Comparison of ENCODE assay signal across 22 mouse cellular contexts in genomic region chr11:79922157-79922556, GRCm38 (mm10). TPM values are rescaled to one million over a fixed set of nuclear protein-coding genes. Genes with fewer than 3 reads are reported as not detected.
DNase-seq lines count a peak whose midpoint lies in the region; ATAC-seq and TF ChIP-seq lines count a peak whose summit lies in the region.
"Had no signal": no experiment of that assay in that cellular context is flagged by ENCODE, and none has a peak within 500 bp of the region (broad histone marks: within the 10 kb centered on the region; RNA-seq: fewer than 3 reads in every experiment).

No protein-coding gene starts in this region.

- H3K4me2 ChIP-seq in liver, postnatal 0 days (ENCODE audit: low read depth, low read length), result no peak overlapping the region
- no peak overlapping the region for H3K4me2 ChIP-seq in liver, embryonic 11.5 days
- H3K4me2 ChIP-seq: hindbrain, embryonic 14.5 days had no signal

- no peak for TF ChIP-seq RAD21 in MEL (IDR thresholded peaks at IDR 0.05; ENCODE audit: low read depth, low read length)

- H3K36me3 ChIP-seq in liver, postnatal 0 days (replicated peaks; ENCODE audit: insufficient read depth, low read length), result no peaks in the 10 kb centered on the region
- no peaks in the 10 kb centered on the region for H3K36me3 ChIP-seq in liver, embryonic 11.5 days (ENCODE audit: control insufficient read depth, insufficient read depth, low read length)
- no peaks in the 10 kb centered on the region for H3K36me3 ChIP-seq in MEL (ENCODE audit: control insufficient read depth in 1 of 2, insufficient read depth in 2 of 2, low read length in 2 of 2)
- H3K36me3 ChIP-seq: embryonic facial prominence, embryonic 10.5 days; forebrain, embryonic 10.5 days; heart, embryonic 10.5 days had no signal

- peak; percentile 22 for DNase-seq in liver, postnatal 0 days
- no peak for DNase-seq in liver, embryonic 11.5 days (ENCODE audit: low spot score)
- DNase-seq in MEL (ENCODE audit: low read depth, low spot score), result peak; percentile 34
- DNase-seq in heart, postnatal 14 days, result no peak
- DNase-seq: adrenal gland, postnatal 25 days; B cell, adult 2 months; cerebellum, adult 18-20 months; cerebellum, adult 9-11 months; cerebellum, postnatal 36 days; gastrocnemius, postnatal 36 days; heart, adult 18-20 months; heart, postnatal 10 days; kidney, adult 2 months had no signal

- no peak for TF ChIP-seq POLR2A in MEL (IDR thresholded peaks at IDR 0.05; ENCODE audit: control insufficient read depth in 1 of 2, insufficient read depth in 1 of 2, low read depth in 1 of 2, low read length in 2 of 2, poor library complexity in 1 of 2)

- no peak for TF ChIP-seq EP300 in liver, postnatal 0 days (IDR thresholded peaks at IDR 0.05; ENCODE audit: low read depth)
- TF ChIP-seq EP300 in MEL (IDR thresholded peaks at IDR 0.05; ENCODE audit: low read depth in 1 of 2, low read length in 2 of 2), result no peak

- no peak for ATAC-seq in liver, postnatal 0 days
- no peak for ATAC-seq in liver, embryonic 11.5 days (replicated peaks; ENCODE audit: low FRiP score)
- peak; percentile 63 for ATAC-seq in granulocyte monocyte progenitor cell, adult 5-6 weeks (replicated peaks; ENCODE audit: poor library complexity, severe bottlenecking)
- ATAC-seq in inflammation-experienced regulatory T-cells, adult 6 months, result no peak
- no peak for ATAC-seq in erythroid progenitor cell, adult 5-6 weeks (replicated peaks; ENCODE audit: low FRiP score, poor library complexity, severe bottlenecking)
- ATAC-seq: forebrain, embryonic 16.5 days; intestine, embryonic 16.5 days had no signal

- no peaks in the 10 kb centered on the region for H3K79me2 ChIP-seq in MEL (ENCODE audit: control insufficient read depth, insufficient read depth, low read length, poor library complexity)

- whole genome bisulfite sequencing in liver, postnatal 0 days (ENCODE audit: insufficient replicate concordance), result 42% methylated on average over 3 of the region's 3 CpGs
- 60% methylated on average over 3 of the region's 3 CpGs for WGBS in liver, embryonic 11.5 days

- H3K27me3 ChIP-seq in liver, postnatal 0 days (ENCODE audit: insufficient read depth, low read length), result no peaks in the 10 kb centered on the region
- H3K27me3 ChIP-seq in liver, embryonic 11.5 days (replicated peaks; ENCODE audit: control insufficient read depth, insufficient read depth, low read length), result no peaks in the 10 kb centered on the region
- H3K27me3 ChIP-seq in MEL (ENCODE audit: control insufficient read depth in 1 of 2, insufficient read depth in 2 of 2, low read length in 2 of 2), result no peaks in the 10 kb centered on the region

- TF ChIP-seq CTCF in liver, postnatal 0 days (IDR thresholded peaks at IDR 0.05; ENCODE audit: low read depth), result peak; percentile 5; the same call in 1 of the 2 replicates
- no peak for TF ChIP-seq CTCF in MEL (IDR thresholded peaks at IDR 0.05 in 2 of 3, conservative IDR thresholded peaks at IDR 0.05 in 1 of 3; ENCODE audit: control insufficient read depth in 1 of 3, insufficient read depth in 1 of 3, low read depth in 2 of 3, low read length in 3 of 3, poor library complexity in 1 of 3, severe bottlenecking in 1 of 3)

- no peak overlapping the region for H3K9ac ChIP-seq in liver, postnatal 0 days (replicated peaks)
- H3K9ac ChIP-seq in liver, embryonic 11.5 days (ENCODE audit: low read depth, low read length), result no peak overlapping the region
- no peak overlapping the region for H3K9ac ChIP-seq in MEL (ENCODE audit: control insufficient read depth, low read depth, low read length, poor library complexity, severe bottlenecking)
- H3K9ac ChIP-seq: hindbrain, embryonic 14.5 days had no signal

- intact Hi-C loops in heart, postnatal 14 days (cut with DNase I), result loop anchor here (5.0 kb wide), 2 partner anchors 130 to 340 kb away; no protein-coding TSS in a partner anchor

- no peak overlapping the region for H3K4me3 ChIP-seq in liver, postnatal 0 days (ENCODE audit: low read depth, low read length)
- H3K4me3 ChIP-seq in liver, embryonic 11.5 days (ENCODE audit: low read depth, low read length), result no peak overlapping the region
- no peak overlapping the region for H3K4me3 ChIP-seq in MEL (ENCODE audit: control insufficient read depth in 1 of 2, insufficient read depth in 1 of 2, low read depth in 2 of 2, low read length in 2 of 2)
- H3K4me3 ChIP-seq: embryonic facial prominence, embryonic 10.5 days; forebrain, embryonic 10.5 days; heart, embryonic 10.5 days had no signal

- no peaks in the 10 kb centered on the region for H3K9me3 ChIP-seq in liver, postnatal 0 days (ENCODE audit: low read length)
- no peaks in the 10 kb centered on the region for H3K9me3 ChIP-seq in liver, embryonic 11.5 days (ENCODE audit: control insufficient read depth, low read length)
- no peaks in the 10 kb centered on the region for H3K9me3 ChIP-seq in MEL (replicated peaks; ENCODE audit: insufficient read depth, low read length)
- H3K9me3 ChIP-seq: embryonic facial prominence, embryonic 10.5 days; forebrain, embryonic 10.5 days; heart, embryonic 10.5 days had no signal

- H3K4me1 ChIP-seq in liver, postnatal 0 days (ENCODE audit: insufficient read depth), result no peaks in the 10 kb centered on the region
- no peaks in the 10 kb centered on the region; the same call in 1 of the 2 replicates for H3K4me1 ChIP-seq in liver, embryonic 11.5 days (replicated peaks; ENCODE audit: control insufficient read depth, insufficient read depth, low read length)
- no peaks in the 10 kb centered on the region for H3K4me1 ChIP-seq in MEL (ENCODE audit: control insufficient read depth in 1 of 2, insufficient read depth in 2 of 2, low read length in 2 of 2)

- no peak overlapping the region for H3K27ac ChIP-seq in liver, postnatal 0 days (ENCODE audit: low read depth)
- no peak overlapping the region for H3K27ac ChIP-seq in liver, embryonic 11.5 days (ENCODE audit: low read depth, low read length)
- H3K27ac ChIP-seq in MEL (ENCODE audit: control insufficient read depth, low read depth, low read length), result no peak overlapping the region
- H3K27ac ChIP-seq: embryonic facial prominence, embryonic 10.5 days; forebrain, embryonic 10.5 days; heart, embryonic 10.5 days; hindbrain, embryonic 14.5 days had no signal

TF ChIP-seq in MEL, 35 proteins besides CTCF, POLR2A, EP300 and RAD21:
- no peak for TF ChIP-seq ZC3H11A (IDR thresholded peaks at IDR 0.05; ENCODE audit: low read depth, low read length)
- TF ChIP-seq ZNF384 (IDR thresholded peaks at IDR 0.05; ENCODE audit: low read depth, low read length), result no peak
- TF ChIP-seq USF2 (IDR thresholded peaks at IDR 0.05; ENCODE audit: borderline replicate concordance in 1 of 2, insufficient read depth in 1 of 2, low read depth in 1 of 2, low read length in 2 of 2), result no peak
- no peak for TF ChIP-seq MAX (IDR thresholded peaks at IDR 0.05; ENCODE audit: low read length)
- no peak for TF ChIP-seq CHD1 (IDR thresholded peaks at IDR 0.05; ENCODE audit: low read depth, low read length)
- no peak for TF ChIP-seq MAZ (IDR thresholded peaks at IDR 0.05; ENCODE audit: low read depth, low read length)
- no peak for TF ChIP-seq ZMIZ1 (IDR thresholded peaks at IDR 0.05; ENCODE audit: low read depth, low read length)
- TF ChIP-seq TBP (IDR thresholded peaks at IDR 0.05; ENCODE audit: low read depth, low read length), result no peak
- no peak for TF ChIP-seq JUND (IDR thresholded peaks at IDR 0.05; ENCODE audit: low read depth, low read length)
- no peak for TF ChIP-seq MAFK (IDR thresholded peaks at IDR 0.05; ENCODE audit: borderline replicate concordance, low read depth, low read length)
- no peak for TF ChIP-seq TCF12 (IDR thresholded peaks at IDR 0.05; ENCODE audit: low read depth, low read length)
- no peak for TF ChIP-seq SIN3A (IDR thresholded peaks at IDR 0.05; ENCODE audit: low read length)
- TF ChIP-seq GATA1 (IDR thresholded peaks at IDR 0.05; ENCODE audit: low read depth, low read length), result no peak
TF ChIP-seq in MEL: peak in this region for 0.

RNA-seq across cellular contexts. Expression of gene Utp6, which starts 40.0 kb away (rescaled TPM):
- polyA plus RNA-seq in liver, postnatal 0 days (2015; fragmentation: Nextera tagmentation; extraction: Ambion mirVana), result 15.1 and 15.9 TPM in 2 replicates
- 75.6 and 77.5 TPM in 2 replicates for polyA plus RNA-seq in liver, embryonic 11.5 days (2014; fragmentation: Nextera tagmentation; extraction: Ambion mirVana)
- total RNA-seq in MEL (2012; rRNA removed), result 93.8 and 97.9 TPM in 2 replicates
- polyA plus RNA-seq in MEL (2012; ENCODE audit: insufficient read depth in 1 of 2, insufficient read length in 2 of 2, low read depth in 1 of 2, low replicate concordance in 2 of 2, missing spikeins in 1 of 2), result 10 to 100 TPM in 1 of 2 experiments, not detected in 1; 88.6 TPM
- 45.4 and 52.5 TPM in 2 replicates for total RNA-seq in granulocyte monocyte progenitor cell, adult 5-6 weeks (2014; fragmentation: Nextera tagmentation)
- total RNA-seq in granulocyte monocyte progenitor cell, adult 5-6 weeks (2017), result 102 and 105 TPM in 2 replicates
- polyA plus RNA-seq in inflammation-experienced regulatory T-cells, adult 6 months (2017; shearing (Covaris generic)), result 10 to 100 TPM; 38.7 to 52.0 (median 40.7) TPM
- 8.3 and 20.5 TPM in 2 replicates for total RNA-seq in erythroid progenitor cell, adult 5-6 weeks (2015; ENCODE audit: low replicate concordance)
- 12.3 and 12.8 TPM in 2 replicates for total RNA-seq in erythroid progenitor cell, adult 5-6 weeks (2017; ENCODE audit: low replicate concordance)
- total RNA-seq in heart, postnatal 14 days (2021), result 10 to 100 TPM; 19.4 to 21.3 TPM

Comparison
In these comparisons a context has a peak if more than half of its experiments do, and no peak if none do; other contexts are left out.
1. DNase-seq: peak in liver, postnatal 0 days (single experiment) and MEL (single experiment); none in liver, embryonic 11.5 days (single experiment) and heart, postnatal 14 days (0 of 2).